Mouse (Mus musculus): ENCODE data around the gene Rad51b. TPM values are rescaled to one million over a fixed set of nuclear protein-coding genes. Genes with fewer than 3 reads are reported as not detected.
A peak's percentile ranks its signal among the peaks of the same experiment; 100 is the strongest.

Rad51b gene
- polyA plus RNA-seq (2016; fragmentation: Nextera tagmentation; extraction: Ambion mirVana), result 7.7 and 8.0 TPM in 2 replicates

DNA sequence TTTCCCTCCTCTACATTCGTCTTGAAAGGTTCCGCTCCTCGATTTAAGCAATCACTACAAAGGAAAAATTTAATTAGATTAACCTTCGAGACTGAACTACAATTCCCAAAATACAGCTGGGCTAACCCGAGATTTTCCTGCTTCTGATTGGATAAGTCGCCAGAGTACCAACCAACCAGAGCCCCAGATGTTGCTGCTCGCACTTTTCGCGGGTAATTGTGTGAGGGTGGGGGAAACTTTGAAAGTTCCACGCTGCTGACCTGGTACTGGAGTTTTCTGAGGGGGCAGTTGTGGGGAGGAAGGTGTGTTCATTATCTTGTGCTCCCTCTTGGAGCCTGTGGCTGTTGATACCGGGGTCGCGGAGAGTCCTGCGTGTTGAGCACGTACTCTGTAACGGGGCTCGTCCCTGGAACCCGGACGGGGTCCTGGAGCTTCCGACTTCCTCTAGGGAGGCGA, at the start of gene Rad51b:
TSS of gene Rad51b (plus strand) at position 162 of the 456 bp plus-strand sequence.
- peak; percentile 80 for ATAC-seq (ENCODE audit: insufficient number of reproducible peaks, insufficient read depth, low FRiP score, low TSS enrichment)
- Histone ChIP-seq H3K36me3 (no peaks in the 10 kb centered on the region), H3K27ac (peak within 1 kb of the TSS; percentile 70), H3K4me2 (replicated peaks) (peak within 1 kb of the TSS; percentile 78), H3K9ac (peak within 1 kb of the TSS; percentile 57), H3K27me3 (no peaks in the 10 kb centered on the region), H3K4me1 (peaks cover 13% of the 10 kb centered on the region), H3K9me3 (no peaks in the 10 kb centered on the region), H3K4me3 (peak within 1 kb of the TSS; percentile 61)
- under 1% methylated on average over 21 of the region's 21 CpGs for WGBS

DNA sequence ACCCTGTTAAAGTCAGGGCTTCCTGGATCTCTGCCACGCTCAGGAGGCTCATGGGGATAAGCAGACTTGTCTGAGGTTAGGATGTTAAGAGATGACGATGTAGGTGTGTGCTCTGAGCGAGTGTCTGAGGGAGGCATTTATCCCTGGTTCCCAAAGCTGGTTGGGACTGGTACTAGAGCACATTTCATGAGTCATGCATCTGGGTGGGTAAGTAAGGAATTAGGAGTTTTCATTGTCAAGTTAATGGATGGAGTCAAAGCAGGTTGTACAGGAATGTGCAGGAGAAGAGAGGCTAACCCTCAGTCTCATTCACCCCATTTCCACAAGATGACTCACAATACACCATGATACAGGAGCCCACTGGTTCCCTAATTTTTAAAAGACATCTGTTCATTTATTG, 49.0 kb upstream of the Rad51b start:
- Histone ChIP-seq H3K9ac (no peak overlapping the region), H3K36me3 (peaks cover 89% of the 10 kb centered on the region), H3K27me3 (no peaks in the 10 kb centered on the region), H3K4me1 (no peaks in the 10 kb centered on the region), H3K4me3 (no peak overlapping the region), H3K27ac (no peak overlapping the region), H3K9me3 (no peaks in the 10 kb centered on the region), H3K4me2 (replicated peaks) (no peak overlapping the region)
- no peak for ATAC-seq (ENCODE audit: insufficient number of reproducible peaks, insufficient read depth, low FRiP score, low TSS enrichment)
- WGBS, result 72% methylated on average over 3 of the region's 3 CpGs

DNA sequence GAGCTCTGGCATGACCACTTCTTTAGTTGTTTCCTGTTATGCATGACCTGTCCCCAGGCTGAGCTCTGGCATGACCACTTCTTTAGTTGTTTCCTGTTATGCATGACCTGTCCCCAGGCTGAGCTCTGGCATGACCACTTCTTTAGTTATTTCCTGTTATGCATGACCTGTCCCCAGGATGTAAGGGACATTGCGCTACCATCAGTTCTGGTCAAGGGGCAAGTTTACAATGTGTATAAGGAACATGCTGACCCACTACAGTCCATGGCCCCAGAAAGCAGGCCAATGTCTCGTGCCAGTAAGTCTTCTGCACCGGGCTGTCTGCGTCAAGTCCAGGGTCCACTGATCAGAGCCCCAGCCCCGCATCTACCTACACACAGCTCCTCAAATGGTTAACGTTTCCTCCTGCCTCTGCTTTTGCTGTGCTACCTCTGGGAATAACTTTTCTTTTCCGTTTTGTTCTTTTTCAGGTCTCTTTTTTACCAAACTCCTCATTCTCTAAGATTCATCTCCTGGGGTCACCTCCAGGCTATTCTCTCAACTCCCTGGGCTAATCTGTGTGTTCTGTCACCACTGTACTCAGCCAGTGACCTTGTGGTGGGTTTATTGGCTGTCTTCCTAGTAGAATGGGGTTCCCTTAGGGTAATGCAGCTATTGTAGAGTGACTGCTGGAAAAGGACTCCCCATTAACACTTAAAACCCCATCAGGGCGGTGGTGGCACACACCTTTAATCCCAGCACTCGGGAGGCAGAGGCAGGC, 43.6 kb upstream of the Rad51b start:
- H3K27ac ChIP-seq, result no peak overlapping the region
- no peak overlapping the region for H3K4me3 ChIP-seq
- ATAC-seq (ENCODE audit: insufficient number of reproducible peaks, insufficient read depth, low FRiP score, low TSS enrichment), result no peak
- no peaks in the 10 kb centered on the region for H3K4me1 ChIP-seq
- WGBS, result 88% methylated on average over 9 of the region's 9 CpGs
- H3K36me3 ChIP-seq, result peaks cover 68% of the 10 kb centered on the region
- no peaks in the 10 kb centered on the region for H3K27me3 ChIP-seq
- H3K9ac ChIP-seq, result no peak overlapping the region
- H3K4me2 ChIP-seq (replicated peaks), result no peak overlapping the region
- H3K9me3 ChIP-seq, result no peaks in the 10 kb centered on the region

DNA sequence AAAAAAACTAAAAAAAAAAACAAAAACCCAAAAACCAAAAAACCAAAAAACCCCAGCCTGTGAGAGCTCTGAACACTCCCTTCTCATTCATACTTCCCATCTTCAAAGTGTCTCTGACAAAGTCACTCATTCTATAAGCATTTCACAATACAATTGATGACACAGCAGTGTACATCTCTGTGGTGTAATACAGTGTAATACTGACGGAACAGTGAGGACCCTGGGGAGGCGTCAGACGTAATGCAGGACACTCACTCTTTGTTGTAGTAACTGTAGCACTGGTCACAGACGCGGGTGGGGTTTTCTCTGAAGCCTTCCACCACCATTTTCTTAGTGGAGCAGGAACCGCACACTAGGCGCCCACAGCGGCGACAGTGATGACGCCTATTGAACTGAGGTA, 42.1 kb upstream of the Rad51b start:
- no peaks in the 10 kb centered on the region for H3K27me3 ChIP-seq
- no peaks in the 10 kb centered on the region for H3K9me3 ChIP-seq
- peaks cover 58% of the 10 kb centered on the region for H3K36me3 ChIP-seq
- ATAC-seq (ENCODE audit: insufficient number of reproducible peaks, insufficient read depth, low FRiP score, low TSS enrichment), result no peak
- no peak overlapping the region for H3K4me2 ChIP-seq (replicated peaks)
- no peaks in the 10 kb centered on the region for H3K4me1 ChIP-seq
- no peak overlapping the region for H3K4me3 ChIP-seq
- H3K9ac ChIP-seq, result no peak overlapping the region
- 95% methylated on average over 10 of the region's 10 CpGs for WGBS
- H3K27ac ChIP-seq, result no peak overlapping the region

DNA sequence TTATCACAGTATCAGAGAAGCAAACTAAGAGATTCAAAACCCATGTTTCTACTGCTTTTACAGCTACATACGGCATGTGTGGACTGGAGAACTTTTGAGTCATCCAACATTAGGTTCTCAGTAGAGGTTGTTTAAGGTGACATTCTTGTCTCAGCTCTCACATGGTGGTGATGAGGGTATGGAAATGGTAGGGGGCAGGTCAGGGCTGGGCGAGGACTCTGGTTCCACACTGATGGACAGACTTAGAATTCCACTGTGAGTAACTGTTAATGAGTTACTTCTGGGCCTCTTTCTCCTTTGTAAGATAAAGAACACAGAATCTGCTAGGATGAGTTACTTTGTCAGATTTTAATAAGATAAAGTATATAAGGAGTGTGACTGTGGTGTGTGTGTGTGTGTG, 36.9 kb upstream of the Rad51b start:
- no peak overlapping the region for H3K4me2 ChIP-seq (replicated peaks)
- no peak overlapping the region for H3K4me3 ChIP-seq
- H3K27me3 ChIP-seq, result no peaks in the 10 kb centered on the region
- WGBS, result 89% methylated on average over 2 of the region's 2 CpGs
- H3K4me1 ChIP-seq, result no peaks in the 10 kb centered on the region
- no peaks in the 10 kb centered on the region for H3K9me3 ChIP-seq
- peaks cover 60% of the 10 kb centered on the region for H3K36me3 ChIP-seq
- ATAC-seq (ENCODE audit: insufficient number of reproducible peaks, insufficient read depth, low FRiP score, low TSS enrichment), result no peak
- H3K27ac ChIP-seq, result no peak overlapping the region
- no peak overlapping the region for H3K9ac ChIP-seq

DNA sequence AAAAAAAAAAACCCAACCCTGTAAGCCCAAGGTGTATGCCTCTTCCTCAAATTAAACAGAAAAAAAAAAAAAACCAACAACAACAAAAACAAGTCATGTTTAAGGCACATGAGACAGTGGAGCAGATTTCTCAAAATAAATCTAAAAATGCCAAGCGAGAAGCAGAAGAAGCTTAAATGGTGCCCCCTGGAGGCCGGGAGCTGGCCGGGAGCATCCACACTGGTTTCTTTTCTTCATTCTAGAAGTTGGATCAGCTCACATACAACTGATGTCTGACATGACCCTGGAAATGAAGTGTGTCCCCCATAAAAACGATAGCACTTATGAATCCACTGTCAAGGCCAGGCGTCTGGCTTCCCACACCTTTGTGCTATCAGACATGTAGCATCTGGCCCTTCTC, 36.0 kb upstream of the Rad51b start:
- WGBS, result 54% methylated on average over 5 of the region's 5 CpGs
- Histone ChIP-seq H3K27ac (no peak overlapping the region), H3K9me3 (no peaks in the 10 kb centered on the region), H3K9ac (no peak overlapping the region), H3K4me3 (no peak overlapping the region), H3K27me3 (no peaks in the 10 kb centered on the region), H3K4me2 (replicated peaks) (no peak overlapping the region), H3K36me3 (peaks cover 63% of the 10 kb centered on the region), H3K4me1 (no peaks in the 10 kb centered on the region)
- ATAC-seq (ENCODE audit: insufficient number of reproducible peaks, insufficient read depth, low FRiP score, low TSS enrichment), result no peak

DNA sequence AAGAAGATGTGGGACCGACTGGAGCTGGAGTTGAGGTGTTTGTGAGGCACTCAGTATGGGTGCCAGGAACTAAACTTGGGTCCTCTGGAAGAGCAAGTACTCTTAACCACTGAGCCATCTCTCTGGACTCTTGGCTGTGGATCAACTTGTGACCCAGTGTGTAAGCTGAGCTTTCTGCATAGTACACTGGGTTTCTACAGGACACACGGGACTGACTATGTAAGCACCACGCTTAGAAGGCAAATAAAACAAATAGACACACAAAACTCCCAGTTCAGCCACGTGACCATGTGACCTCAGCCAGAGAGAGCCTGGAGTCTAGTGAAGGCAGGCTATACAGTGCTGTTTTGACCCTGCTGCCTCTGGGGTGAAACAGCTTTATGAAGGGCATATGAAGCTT, 24.5 kb upstream of the Rad51b start:
- Histone ChIP-seq H3K27me3 (no peaks in the 10 kb centered on the region), H3K36me3 (peaks cover 75% of the 10 kb centered on the region), H3K9me3 (no peaks in the 10 kb centered on the region), H3K4me3 (no peak overlapping the region), H3K4me2 (replicated peaks) (no peak overlapping the region), H3K9ac (no peak overlapping the region), H3K4me1 (no peaks in the 10 kb centered on the region), H3K27ac (no peak overlapping the region)
- 88% methylated on average over 4 of the region's 4 CpGs for WGBS
- ATAC-seq (ENCODE audit: insufficient number of reproducible peaks, insufficient read depth, low FRiP score, low TSS enrichment), result no peak

DNA sequence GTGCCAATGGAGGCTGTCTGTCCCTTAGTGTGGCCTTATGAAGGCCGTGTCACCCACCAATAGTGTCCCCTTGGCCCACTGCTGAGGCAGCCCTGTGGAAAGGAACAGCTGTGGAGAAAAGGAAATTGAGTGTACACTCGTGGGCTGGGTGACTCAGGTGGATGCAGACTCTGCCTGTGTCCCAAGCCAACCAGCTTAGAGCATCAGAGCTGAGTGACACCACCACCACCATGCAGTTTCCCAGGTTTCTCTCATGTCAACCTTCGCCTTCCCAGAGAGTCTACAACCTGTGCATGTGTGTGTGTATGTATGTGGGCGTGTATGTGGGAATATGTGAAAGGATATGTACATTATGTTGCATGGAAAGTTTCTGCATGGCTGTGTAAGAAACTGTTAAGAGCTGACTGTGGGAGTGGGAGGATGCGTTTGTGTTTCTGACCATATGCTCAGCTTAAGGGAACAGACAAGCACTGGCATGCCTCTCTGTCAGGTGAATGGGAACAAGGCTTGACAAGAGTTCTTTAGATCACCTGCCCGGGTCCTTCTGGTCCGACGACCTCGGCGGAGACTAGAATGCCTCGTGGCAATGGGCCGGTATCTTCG, 17.5 kb upstream of the Rad51b start:
- Histone ChIP-seq H3K27me3 (no peaks in the 10 kb centered on the region), H3K4me1 (no peaks in the 10 kb centered on the region), H3K9me3 (no peaks in the 10 kb centered on the region), H3K9ac (no peak overlapping the region), H3K4me3 (no peak overlapping the region), H3K36me3 (peaks cover 85% of the 10 kb centered on the region), H3K27ac (no peak overlapping the region), H3K4me2 (replicated peaks) (no peak overlapping the region)
- ATAC-seq (ENCODE audit: insufficient number of reproducible peaks, insufficient read depth, low FRiP score, low TSS enrichment), result no peak
- WGBS, result 86% methylated on average over 13 of the region's 13 CpGs

DNA sequence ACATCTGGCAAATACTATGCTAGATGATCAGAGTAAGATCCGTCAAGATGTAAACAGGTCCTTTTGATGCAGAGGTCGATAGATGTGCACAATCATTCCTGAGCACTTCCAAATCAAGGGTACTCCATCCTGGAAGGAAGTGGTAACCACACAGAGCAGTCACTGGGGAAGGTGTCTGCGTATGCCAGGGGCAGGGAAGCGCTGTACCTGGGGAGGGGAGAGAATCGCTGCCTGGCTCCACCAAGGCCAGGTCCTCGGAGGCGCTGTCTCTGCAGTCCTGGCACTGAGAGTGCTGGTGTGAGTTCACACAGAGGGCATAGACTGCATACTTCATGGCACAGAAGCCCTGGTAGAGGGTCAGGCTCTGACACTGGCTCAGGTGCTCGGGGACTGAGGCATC, 14.5 kb upstream of the Rad51b start:
- Histone ChIP-seq H3K4me2 (replicated peaks) (no peak overlapping the region), H3K27ac (no peak overlapping the region), H3K27me3 (no peaks in the 10 kb centered on the region), H3K9ac (no peak overlapping the region), H3K36me3 (peaks cover 96% of the 10 kb centered on the region), H3K4me1 (no peaks in the 10 kb centered on the region), H3K4me3 (no peak overlapping the region), H3K9me3 (no peaks in the 10 kb centered on the region)
- 90% methylated on average over 8 of the region's 8 CpGs for WGBS
- ATAC-seq (ENCODE audit: insufficient number of reproducible peaks, insufficient read depth, low FRiP score, low TSS enrichment), result no peak

DNA sequence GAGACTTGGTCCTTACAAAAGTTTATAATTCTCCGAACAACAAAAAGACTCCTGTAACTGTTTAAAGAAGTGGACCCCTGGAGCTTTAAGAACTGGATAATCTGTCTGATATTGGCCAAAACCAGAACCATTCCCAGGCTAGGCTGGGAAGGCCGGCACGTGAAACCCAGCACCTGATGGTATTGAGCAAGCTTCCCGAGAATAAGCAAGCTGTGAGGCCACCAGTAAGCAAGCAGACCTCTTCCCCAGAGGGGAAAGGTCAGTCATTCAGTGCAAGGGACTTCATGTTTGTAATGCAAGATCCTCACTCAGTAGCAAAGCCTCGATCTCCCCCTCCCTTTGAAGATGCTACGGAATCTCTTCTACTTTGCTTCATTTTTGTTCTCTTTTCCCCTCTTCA, 4.2 kb upstream of the Rad51b start:
- Histone ChIP-seq H3K9me3 (no peaks in the 10 kb centered on the region), H3K4me1 (peaks cover 10% of the 10 kb centered on the region), H3K9ac (no peak overlapping the region), H3K27ac (no peak overlapping the region), H3K4me2 (replicated peaks) (no peak overlapping the region), H3K27me3 (no peaks in the 10 kb centered on the region), H3K36me3 (peaks cover 15% of the 10 kb centered on the region), H3K4me3 (no peak overlapping the region)
- WGBS, result 82% methylated on average over 6 of the region's 6 CpGs
- ATAC-seq (ENCODE audit: insufficient number of reproducible peaks, insufficient read depth, low FRiP score, low TSS enrichment), result no peak

DNA sequence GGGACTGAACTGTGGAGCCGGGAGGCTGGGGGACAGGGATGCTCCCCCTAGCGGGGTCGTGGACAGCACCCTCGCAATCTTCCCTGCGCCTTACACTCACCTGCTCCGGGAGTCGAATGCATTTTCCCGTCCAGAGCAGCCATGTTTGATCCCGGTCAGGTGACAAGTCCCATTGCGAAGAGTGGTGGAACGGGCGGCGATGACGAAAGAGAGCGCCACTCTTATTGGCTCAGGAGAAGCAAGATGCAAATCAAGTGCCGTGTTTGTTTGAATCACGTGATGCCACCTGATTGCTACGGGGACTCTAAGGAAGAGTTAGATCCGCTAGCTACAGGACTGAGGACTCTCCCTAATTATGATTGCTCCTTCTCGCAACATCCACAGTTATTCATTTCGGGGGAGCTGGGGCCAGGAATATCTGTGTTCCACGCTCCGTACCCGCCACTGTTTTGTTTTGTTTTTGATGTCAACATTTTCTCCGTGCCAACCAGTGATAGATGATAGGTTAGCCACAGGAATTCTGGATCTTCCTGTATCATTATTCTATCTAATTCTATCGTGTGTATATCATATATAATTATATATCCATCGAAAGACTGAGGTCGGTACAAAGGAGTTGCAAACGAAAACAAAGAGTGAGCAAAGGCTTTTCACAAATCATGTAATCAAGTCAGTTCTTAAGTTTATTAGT, 811 bp upstream of the Rad51b start, which contains the start of gene Zfyve26:
TSS of gene Zfyve26 (minus strand) at position 179 of the 691 bp plus-strand sequence.
- Histone ChIP-seq H3K27me3 (no peaks in the 10 kb centered on the region), H3K36me3 (no peaks in the 10 kb centered on the region), H3K9ac (peak within 1 kb of the TSS; percentile 57), H3K9me3 (no peaks in the 10 kb centered on the region), H3K4me2 (replicated peaks) (peak within 1 kb of the TSS; percentile 78), H3K4me3 (peak within 1 kb of the TSS; percentile 61), H3K4me1 (peaks cover 13% of the 10 kb centered on the region), H3K27ac (peak within 1 kb of the TSS; percentile 80)
- ATAC-seq (ENCODE audit: insufficient number of reproducible peaks, insufficient read depth, low FRiP score, low TSS enrichment), result peak; percentile 97
- WGBS, result under 1% methylated on average over 29 of the region's 29 CpGs

All from embryonic facial prominence, embryonic 12.5 days (tissue).